Mouse (Mus musculus): ENCODE data around the gene Ctnnd2.

Gene Ctnnd2

DNA sequence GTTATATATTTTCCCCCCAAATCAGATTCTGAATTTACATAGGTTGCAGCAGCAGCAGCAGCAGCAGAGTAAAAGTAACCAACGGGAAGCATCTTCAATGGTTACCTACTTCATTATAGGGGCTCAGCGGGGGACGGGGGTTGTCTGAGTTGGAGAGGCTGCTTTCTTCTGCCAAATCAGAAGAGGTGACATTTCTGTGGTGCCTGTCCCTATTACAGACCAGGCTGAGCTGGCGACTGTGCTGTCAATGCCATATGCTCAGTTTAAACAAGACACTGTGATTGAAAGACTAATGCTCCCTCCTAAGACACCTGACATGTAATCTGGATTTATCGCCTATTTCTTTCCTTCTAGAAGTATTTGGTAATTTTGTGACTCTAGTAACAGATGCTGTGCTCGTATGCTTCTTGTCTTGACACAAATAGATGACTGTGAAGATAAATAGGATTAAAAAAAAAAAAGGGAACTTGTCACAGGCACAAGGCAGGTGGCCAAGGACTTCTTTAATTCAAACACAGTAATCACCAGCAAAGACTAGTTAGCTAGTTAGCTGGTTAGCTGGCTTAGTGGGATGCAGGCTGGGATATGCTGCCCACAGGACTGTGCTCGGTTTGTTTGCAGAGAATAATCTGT, 475.4 kb downstream of the Ctnnd2 start:
- no peak for DNase-seq (ENCODE audit: low spot score)

DNA sequence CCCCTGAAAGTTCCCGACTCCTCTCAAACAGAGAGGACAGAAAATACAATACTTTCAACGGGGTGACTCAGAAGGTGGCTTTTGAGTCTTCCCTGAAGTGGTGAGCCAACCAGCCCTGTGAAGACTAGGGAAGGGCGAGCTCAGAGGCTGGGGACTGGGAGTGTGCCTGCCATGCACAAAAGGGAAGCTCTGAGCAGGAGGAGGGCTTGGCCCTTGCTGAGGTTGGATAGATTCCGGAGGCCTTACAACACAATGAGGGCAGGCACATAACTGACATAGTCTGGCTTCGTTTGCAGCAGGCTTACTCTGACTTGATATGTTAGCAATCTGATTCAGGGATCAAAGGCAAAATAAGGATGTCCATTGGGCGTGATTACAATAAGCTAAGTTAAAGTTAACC, 477.6 kb downstream of the Ctnnd2 start:
- no peak for DNase-seq (ENCODE audit: low spot score)

- DNase-seq (ENCODE audit: low spot score): no peak
Measured at GRCm38 (mm10) chr15:30655433-30655832, 483.0 kb downstream of the Ctnnd2 start.

GRCm38 (mm10) chr15:30657588-30657987, 485.2 kb downstream of the Ctnnd2 start:
- DNase-seq (ENCODE audit: low spot score): no peak

DNA sequence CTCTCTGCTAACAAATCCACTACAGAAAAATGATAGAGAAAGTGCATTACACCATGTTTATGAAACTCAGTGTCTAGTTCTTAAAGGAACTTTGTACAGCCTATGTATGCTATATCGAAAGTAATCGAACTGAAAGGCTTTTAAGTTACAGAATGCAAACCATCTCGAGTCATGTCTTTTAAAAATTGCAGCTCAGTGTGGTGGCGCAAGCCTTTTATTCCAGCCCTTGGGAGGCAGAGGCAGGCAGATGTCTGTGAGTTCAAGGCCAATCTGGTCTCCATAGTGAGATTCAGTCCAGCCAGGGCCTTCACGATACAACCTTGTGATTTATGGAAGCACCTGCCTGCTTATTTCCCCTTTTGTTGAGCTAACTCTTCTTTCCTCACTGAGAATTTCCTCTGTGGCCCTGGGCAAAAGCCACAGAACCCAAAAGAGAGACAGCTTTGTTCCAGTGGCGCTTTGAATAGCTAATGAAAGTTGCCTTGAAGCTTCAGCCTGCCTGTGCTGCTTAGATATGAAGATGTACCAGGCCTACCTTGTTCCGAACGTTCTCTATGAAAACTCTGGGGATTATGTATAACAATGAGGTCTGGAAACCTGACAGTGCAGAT, 488.3 kb downstream of the Ctnnd2 start:
- DNase-seq (ENCODE audit: low spot score): no peak

GRCm38 (mm10) chr15:30661689-30662422, 489.5 kb downstream of the Ctnnd2 start:
- DNase-seq (ENCODE audit: low spot score): no peak

DNA sequence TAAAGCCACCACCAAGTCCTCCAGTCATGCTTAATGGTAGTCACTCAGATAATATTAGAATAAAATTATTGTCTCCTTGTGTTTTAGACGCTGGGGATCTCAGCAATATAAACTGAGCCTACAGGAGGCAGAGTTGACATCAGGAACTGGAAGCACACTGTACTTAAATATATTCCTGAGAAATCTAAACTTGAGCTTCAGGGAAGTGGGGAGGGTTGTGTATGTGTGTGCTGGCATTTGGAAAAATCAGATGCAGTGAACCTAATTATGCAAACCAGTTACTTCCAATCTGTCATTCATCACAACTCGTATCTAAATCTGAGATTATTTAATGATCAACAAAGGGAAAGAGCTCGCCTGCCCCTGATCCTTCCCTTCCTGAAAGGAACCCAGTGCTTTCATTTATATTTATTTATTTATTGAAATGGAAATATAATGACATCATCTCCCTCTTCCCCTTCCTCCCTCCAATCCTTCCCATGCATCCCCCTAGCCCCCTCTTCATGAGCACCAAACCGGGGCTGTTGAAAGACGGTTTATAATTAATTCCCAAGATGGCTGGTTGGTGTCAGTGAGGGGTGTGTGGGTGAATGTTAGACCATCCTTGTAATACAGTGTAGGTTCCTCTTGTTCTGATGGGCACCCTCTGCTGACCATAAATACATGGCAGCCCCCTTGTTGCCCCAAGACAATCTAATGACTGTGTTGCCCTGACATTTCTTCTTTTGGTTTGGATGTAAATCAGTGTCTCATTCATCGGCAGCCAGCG, 495.6 kb downstream of the Ctnnd2 start:
- DNase-seq (ENCODE audit: low spot score): no peak

GRCm38 (mm10) chr15:30681939-30682338, 509.5 kb downstream of the Ctnnd2 start:
- DNase-seq (ENCODE audit: low spot score): no peak

DNA sequence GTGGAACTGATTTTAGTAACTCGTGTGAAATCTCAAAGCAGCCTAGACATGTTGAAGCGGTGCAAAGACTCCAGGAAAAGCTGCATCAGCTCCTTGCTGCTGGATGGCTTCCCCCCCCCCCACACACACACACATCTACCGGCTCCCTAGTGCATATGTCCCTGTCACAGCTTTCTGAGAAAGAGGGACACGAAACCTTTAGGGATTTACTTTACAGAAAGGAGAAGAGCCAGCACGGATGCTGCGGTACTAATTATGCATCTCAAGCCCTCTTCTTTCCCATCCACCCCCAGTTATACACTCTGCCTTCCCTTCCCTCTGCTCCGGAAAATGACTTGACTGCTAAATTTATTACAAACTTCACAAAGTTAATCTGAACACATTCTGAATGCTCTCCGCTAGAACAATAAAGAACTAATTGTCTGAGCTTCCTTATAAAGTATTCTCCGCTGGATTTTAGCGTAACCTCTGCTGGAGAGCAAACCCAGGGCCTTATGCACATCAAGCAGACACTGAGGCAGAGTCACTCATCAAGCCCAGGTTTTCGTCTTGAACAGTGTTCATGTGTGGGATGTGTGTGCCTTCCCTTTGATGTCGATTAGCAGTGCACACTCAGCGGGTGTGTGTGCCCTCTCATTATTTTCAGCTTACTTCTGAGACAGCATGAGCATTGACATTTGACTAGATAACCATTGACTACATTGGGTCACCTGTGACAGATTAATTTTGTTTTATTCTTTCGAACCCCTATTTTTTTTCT, 510.1 kb downstream of the Ctnnd2 start:
- DNase-seq (ENCODE audit: low spot score): no peak

- no peak for DNase-seq (ENCODE audit: low spot score)
Measured at GRCm38 (mm10) chr15:30686206-30687101, 514.1 kb downstream of the Ctnnd2 start.

DNA sequence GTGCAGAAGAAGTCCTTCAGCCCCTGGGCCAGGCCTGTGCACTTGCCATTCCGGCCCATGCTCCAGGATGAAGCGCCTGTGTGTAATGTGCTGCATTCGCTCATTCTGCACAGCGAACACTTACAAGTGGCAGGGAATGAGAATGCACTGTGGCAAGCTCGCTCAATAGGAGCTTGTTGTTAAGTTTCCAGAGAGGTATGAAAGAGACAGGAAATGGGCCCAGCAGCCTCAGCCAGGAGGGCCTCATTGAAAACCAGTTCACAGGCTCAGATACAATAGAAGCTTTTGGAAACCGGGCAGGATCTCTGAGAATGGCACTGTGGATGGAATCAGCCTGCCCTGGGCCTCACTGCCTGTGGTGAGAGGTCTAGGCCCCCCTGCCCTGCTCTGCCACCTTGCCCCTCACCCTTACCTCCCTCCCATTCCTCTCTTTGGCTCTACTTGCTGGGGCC, 521.4 kb downstream of the Ctnnd2 start:
- DNase-seq (ENCODE audit: low spot score): no peak

DNA sequence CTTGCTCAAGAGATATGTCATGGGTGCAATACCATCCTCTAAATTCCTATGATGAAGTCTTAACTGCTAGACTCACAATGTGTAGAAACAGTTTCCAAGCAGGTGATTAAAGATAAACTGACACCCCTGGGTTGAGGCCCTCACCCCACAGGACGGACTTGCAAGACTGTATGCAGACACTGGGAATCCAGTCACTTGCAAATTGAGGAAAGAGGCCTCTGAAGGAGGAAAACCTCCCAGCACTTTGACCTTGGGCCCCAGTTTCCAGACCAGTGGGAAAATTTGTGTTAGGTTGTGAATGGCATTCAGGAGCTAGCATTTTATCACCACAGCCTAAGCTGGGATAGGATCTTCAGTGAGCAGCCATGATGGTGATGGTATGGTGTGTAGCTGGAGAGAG, 521.9 kb downstream of the Ctnnd2 start:
- DNase-seq (ENCODE audit: low spot score): no peak

- peak; percentile 8 for DNase-seq (ENCODE audit: low spot score)
Measured at GRCm38 (mm10) chr15:30695859-30696258, 523.5 kb downstream of the Ctnnd2 start.

DNA sequence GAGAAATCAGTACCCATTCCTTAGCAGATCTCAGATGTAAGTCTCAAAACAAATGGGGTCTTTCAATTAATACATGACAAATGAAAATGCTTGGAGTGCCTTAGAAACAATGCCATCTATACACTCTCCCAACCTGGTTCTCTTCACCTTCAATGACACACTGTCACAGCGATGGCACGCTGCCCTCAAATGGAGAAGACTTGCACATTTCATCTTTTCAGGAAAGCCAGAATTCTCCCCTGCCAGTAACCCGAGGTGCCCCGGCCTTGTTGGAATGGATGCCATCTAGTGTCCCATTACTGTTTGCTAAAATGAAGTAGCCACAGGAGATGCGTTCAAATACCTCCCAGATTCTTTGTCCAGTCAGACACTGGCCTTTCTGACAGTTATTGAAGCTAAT, 525.0 kb downstream of the Ctnnd2 start:
- no peak for DNase-seq (ENCODE audit: low spot score)

GRCm38 (mm10) chr15:30700762-30701161, 528.4 kb downstream of the Ctnnd2 start:
- peak; percentile 11 for DNase-seq (ENCODE audit: low spot score)

GRCm38 (mm10) chr15:30701592-30701991, 529.2 kb downstream of the Ctnnd2 start:
- DNase-seq (ENCODE audit: low spot score): no peak

- no peak for DNase-seq (ENCODE audit: low spot score)
Measured at GRCm38 (mm10) chr15:30709026-30709753, 536.8 kb downstream of the Ctnnd2 start.

DNA sequence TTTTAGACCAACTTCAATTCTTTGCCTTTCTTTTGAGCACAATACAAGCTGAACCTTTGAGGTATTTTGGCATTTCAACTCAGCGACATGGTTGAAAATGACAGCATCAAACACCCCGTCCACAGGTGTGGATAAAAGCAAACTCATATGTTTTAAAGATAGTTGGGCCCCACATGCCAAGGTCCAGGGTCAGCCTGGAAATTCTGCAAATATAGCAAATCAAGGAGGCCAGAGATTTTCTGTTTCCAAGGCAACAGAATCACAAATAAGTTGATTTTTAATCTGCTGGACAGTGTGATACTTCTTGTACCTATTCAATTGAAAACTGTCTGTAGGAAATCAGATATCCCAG, 537.3 kb downstream of the Ctnnd2 start:
- no peak for DNase-seq (ENCODE audit: low spot score)

GRCm38 (mm10) chr15:30714823-30715222, 542.4 kb downstream of the Ctnnd2 start:
- no peak for DNase-seq (ENCODE audit: low spot score)

DNA sequence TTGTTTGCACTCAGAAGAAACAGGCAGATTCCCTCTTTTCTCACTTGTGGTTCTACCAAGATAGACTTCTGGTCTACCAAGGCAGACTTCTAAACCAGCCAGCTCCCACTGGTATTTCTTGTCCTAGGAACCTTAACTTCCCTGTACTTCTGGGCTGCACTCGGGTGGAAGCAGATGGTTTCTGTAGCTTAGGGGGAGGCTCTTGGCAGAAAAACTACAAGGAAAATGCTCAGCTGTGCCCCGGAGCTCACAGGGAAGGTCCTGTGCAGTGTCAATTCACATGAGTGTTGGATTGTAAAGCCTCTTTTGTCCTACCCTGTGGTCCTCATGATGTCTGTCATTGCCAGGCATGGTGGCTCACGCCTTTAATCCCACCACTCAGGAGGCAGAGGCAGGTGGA, 546.4 kb downstream of the Ctnnd2 start:
- no peak for DNase-seq (ENCODE audit: low spot score)

Measured in urinary bladder, postnatal 14 days (tissue).